Mouse (Mus musculus) hindbrain, embryonic 11.5 days (tissue): ENCODE results near the gene Nktr. TPM values are rescaled to one million over a fixed set of nuclear protein-coding genes. Genes with fewer than 3 reads are reported as not detected.

Experiments used
- ATAC-seq: fragments of 200-750 bp; cut with Nextera tagmentation; 2 replicates; pipeline ENCODE4 v1.8.0; 2017; ENCODE audit warnings: mild to moderate bottlenecking, moderate TSS enrichment, moderate library complexity; ENCODE audit not compliant: low FRiP score
- DNase-seq: peaks from one replicate; pipeline ENCODE4 v3.0.0-alpha.2; 2015; ENCODE audit warnings: low spot score
- H3K27ac ChIP-seq: fragments of 300-500 bp; sonication (generic); 2 replicates; pipeline ENCODE4 v1.5.1; 2014; ENCODE audit warnings: mild to moderate bottlenecking, low read depth, low read length
- H3K27me3 ChIP-seq: fragments of 300-500 bp; sonication (generic); 2 replicates; pipeline ENCODE4 v1.6.1; 2014; ENCODE audit warnings: mild to moderate bottlenecking, low read length, moderate library complexity, mixed read lengths; ENCODE audit not compliant: control insufficient read depth, insufficient read depth
- H3K36me3 ChIP-seq: fragments of 300-500 bp; sonication (generic); 2 replicates; pipeline ENCODE4 v1.6.1; 2014; ENCODE audit warnings: mild to moderate bottlenecking, low read length, moderate library complexity, mixed read lengths; ENCODE audit not compliant: control insufficient read depth, insufficient read depth
- H3K4me1 ChIP-seq: fragments of 300-500 bp; sonication (generic); replicated peaks from 2 replicates; pipeline ENCODE4 v1.6.1; 2014; ENCODE audit warnings: low read length, mixed read lengths; ENCODE audit not compliant: control insufficient read depth, insufficient read depth
- H3K4me2 ChIP-seq: fragments of 300-500 bp; sonication (generic); replicated peaks from 2 replicates; pipeline ENCODE4 v1.6.1; 2014; ENCODE audit warnings: mild to moderate bottlenecking, low read depth, low read length
- H3K4me3 ChIP-seq: fragments of 300-500 bp; sonication (generic); 2 replicates; pipeline ENCODE4 v1.5.1; 2014; ENCODE audit warnings: low read depth, low read length
- H3K9ac ChIP-seq: fragments of 300-500 bp; sonication (generic); 2 replicates; pipeline ENCODE4 v1.6.1; 2014; ENCODE audit warnings: low read depth, low read length
- H3K9me3 ChIP-seq: fragments of 300-500 bp; sonication (generic); 2 replicates; pipeline ENCODE4 v1.6.1; 2016; ENCODE audit warnings: low read length; ENCODE audit not compliant: control insufficient read depth
- whole genome bisulfite sequencing: fragments of 180-500 bp; shearing (Covaris S2); extraction: QIAGEN DNeasy Blood & Tissue Kit; methylation state at CpG from one replicate; pipeline ENCODE4 v1.1.7; 2014; 5-methylcytosine and 5-hydroxymethylcytosine counted together
- polyA plus RNA-seq: library from polyadenylated mRNA; unstranded; fragments of >200 nt; fragmentation: Nextera tagmentation; extraction: Ambion mirVana; gene quantifications from 2 replicates; pipeline ENCODE4 v1.2.1, GENCODE M21; 2014

Nktr gene
- polyA plus RNA-seq, 1 experiment from 2014 or later: 105 TPM

DNA sequence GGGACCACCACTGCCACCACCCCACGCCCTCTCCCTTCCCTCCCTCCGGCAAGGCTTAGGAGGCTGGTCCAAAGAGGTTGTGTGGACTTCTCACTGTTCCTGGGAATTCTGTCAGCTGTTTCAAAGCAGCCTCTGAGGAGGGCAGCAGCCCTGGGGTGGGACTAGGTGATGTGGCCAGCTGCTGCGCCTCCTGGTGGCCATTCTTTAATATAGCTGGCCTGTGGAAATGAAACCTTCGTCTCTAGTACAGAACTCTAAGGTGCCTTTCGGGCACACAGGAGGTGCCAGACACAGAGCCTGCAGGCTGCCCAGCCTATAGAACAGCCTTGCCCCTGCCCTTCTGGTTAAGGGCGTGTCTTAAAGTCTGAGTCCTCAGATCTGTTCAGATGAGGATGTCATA is 39.4 kb upstream of the Nktr start:
- Histone ChIP-seq H3K4me1 (no peaks in the 10 kb centered on the region), H3K4me2 (no peak overlapping the region), H3K27me3 (no peaks in the 10 kb centered on the region), H3K27ac (no peak overlapping the region), H3K36me3 (peaks cover 4% of the 10 kb centered on the region), H3K9me3 (no peaks in the 10 kb centered on the region), H3K9ac (no peak overlapping the region), H3K4me3 (no peak overlapping the region)
- DNase-seq (peak; percentile 81), ATAC-seq (peak; percentile 86)
- 20% methylated on average over 6 of the region's 6 CpGs for WGBS

DNA sequence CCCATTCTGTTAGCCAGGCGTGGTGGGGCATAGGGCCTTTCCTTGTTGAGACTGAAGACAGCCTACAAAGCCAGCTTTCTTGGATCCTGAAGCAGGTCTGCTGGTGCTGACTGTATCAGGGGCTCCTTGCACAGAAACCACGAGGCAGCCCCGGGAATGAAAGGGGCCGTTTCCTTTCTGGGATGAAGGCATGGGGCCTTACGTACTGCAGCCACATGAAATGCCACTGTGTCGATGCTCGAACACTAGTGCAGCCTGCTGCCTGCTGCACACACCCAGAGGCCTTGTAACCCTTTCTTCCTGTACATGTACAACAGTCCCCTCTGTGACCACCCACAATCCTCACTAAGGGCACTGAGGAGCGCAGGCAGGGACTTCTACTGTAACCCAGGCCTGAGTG is 37.8 kb upstream of the Nktr start:
- no peak for DNase-seq
- Histone ChIP-seq H3K36me3 (peaks cover 10% of the 10 kb centered on the region), H3K4me2 (no peak overlapping the region), H3K27me3 (no peaks in the 10 kb centered on the region), H3K9ac (no peak overlapping the region), H3K4me1 (no peaks in the 10 kb centered on the region), H3K9me3 (no peaks in the 10 kb centered on the region), H3K27ac (no peak overlapping the region), H3K4me3 (no peak overlapping the region)
- no peak for ATAC-seq
- 78% methylated on average over 8 of the region's 8 CpGs for WGBS

DNA sequence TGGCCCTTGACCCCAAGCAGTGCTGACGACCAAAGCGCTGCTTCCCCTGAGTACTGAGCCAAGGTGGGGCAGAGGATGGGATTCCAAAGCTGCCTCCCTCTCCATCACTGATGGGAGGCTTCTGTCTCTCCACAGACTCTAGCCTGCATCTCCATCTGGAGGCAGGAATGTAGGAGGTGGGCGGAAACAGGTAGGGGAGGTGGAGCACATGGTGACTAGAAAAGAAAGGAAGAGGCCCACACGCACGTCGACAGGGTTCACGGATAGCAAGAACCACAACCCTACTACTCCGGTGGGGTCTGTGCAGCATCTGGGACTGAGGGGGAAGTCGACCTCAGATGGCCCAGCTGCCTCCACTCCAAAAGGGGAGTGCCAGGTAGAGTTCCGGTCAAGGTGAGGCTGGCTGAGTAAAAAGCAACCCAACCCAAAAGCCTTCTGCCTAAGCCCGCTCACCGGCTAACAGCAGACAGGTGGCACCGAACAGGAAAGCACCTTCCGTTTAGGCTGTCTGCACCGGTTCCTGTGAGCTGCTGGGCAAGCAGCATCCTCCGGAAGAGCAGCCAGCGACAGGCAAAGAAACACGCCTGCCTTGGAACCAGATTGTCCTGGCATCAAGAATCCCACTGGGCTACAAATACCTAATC is 36.8 kb upstream of the Nktr start:
- Histone ChIP-seq H3K9me3 (no peaks in the 10 kb centered on the region), H3K36me3 (peaks cover 10% of the 10 kb centered on the region), H3K4me2 (no peak overlapping the region), H3K27me3 (no peaks in the 10 kb centered on the region), H3K4me1 (no peaks in the 10 kb centered on the region), H3K4me3 (no peak overlapping the region), H3K27ac (no peak overlapping the region), H3K9ac (no peak overlapping the region)
- DNase-seq (no peak), ATAC-seq (no peak)
- WGBS: 79% methylated on average over 18 of the region's 18 CpGs

DNA sequence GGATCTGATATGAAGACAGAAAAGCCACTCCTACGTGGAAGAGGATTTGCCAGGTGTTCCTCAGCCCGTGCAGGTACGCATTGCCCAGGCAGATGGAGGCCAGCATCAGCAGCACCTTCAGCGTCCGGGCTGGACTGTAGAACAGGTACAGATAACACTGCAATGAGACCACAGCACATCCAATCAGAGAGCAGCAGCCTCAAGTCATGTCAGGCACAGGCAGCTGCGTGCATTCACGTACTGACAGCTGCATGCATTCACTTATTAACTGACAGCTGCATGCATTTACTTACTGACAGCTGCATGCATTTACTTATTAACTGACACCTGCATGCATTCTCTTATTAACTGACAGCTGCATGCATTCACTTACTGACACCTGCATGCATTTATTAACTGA is 34.3 kb upstream of the Nktr start:
- Histone ChIP-seq H3K4me1 (no peaks in the 10 kb centered on the region), H3K27ac (no peak overlapping the region), H3K9me3 (no peaks in the 10 kb centered on the region), H3K36me3 (peaks cover 13% of the 10 kb centered on the region), H3K9ac (no peak overlapping the region), H3K4me3 (no peak overlapping the region), H3K27me3 (no peaks in the 10 kb centered on the region), H3K4me2 (no peak overlapping the region)
- no peak for ATAC-seq
- WGBS: 82% methylated on average over 7 of the region's 7 CpGs
- DNase-seq: no peak

DNA sequence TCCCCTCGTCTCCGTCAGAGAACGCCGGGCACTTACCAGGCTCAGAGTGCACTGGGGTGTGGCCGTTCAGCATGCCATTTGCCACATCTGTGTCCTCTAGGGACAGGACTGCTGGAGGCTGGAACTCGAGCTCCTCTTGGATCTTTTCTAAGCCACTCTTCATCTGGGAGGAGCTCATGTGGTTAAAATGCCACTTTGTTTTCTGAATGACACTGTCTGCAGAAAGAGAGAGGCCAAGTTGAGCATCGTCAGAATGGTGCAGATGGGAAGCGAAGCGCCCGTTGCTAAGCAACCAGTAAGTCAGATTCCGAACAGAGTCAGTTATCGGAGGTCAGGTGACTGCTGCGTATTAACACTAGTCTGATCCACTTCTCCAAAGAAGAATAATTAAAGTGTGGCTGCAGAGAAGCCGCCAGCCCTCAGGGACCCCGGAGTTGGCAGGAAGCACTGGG is 28.7 kb upstream of the Nktr start:
- 49% methylated on average over 15 of the region's 15 CpGs for WGBS
- no peaks in the 10 kb centered on the region for H3K9me3 ChIP-seq
- H3K9ac ChIP-seq: no peak overlapping the region
- H3K36me3 ChIP-seq: peaks cover 7% of the 10 kb centered on the region; the same call in 1 of the 2 replicates
- H3K4me3 ChIP-seq: no peak overlapping the region
- ATAC-seq: peak; percentile 89
- no peaks in the 10 kb centered on the region for H3K27me3 ChIP-seq
- peak; percentile 56 for DNase-seq
- peak overlapping the region; percentile 82 for H3K27ac ChIP-seq
- H3K4me2 ChIP-seq: no peak overlapping the region; the same call in 1 of the 2 replicates
- H3K4me1 ChIP-seq: peaks cover 6% of the 10 kb centered on the region; the same call in 1 of the 2 replicates

DNA sequence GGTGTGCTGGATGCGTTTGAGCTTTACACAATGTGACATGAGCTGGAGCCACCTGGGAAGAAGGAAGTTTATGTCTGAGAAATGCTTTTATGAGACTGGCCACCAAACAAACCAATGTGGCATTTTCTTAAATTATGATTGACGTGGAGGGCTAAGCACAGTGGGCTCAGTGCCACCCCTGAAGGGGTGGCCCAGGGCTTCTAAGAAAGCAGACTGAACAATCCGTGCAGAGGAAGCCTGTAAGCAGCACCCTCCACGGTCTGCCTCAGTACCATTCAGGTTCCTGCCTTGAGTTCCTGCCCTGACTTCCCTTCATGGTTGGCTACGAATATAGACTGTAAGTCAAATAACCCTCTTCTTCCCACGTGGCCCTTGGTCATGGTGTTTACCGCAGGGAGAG is 28.2 kb upstream of the Nktr start:
- 91% methylated on average over 7 of the region's 7 CpGs for WGBS
- Histone ChIP-seq H3K9ac (no peak overlapping the region), H3K27ac (peak overlapping the region; percentile 82)

DNA sequence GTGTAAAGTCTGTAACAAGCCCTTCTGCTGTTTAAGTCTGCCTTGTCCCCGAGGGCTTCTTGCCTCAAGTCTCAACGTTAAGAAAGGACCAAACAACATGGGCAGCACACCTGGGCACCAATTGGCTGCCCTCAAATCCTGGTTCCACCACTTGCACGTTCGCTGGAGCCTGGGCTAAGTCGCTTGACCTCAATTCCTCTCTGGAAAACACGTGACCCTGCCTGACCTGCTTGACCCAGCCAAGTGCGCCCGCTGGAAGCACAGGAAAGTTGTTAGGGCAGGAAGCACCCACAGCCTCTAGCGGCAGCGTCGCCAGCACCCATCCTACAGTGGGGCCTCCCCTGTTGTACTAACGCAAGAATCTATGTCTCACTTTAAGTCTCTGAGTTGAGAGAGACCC is 24.2 kb upstream of the Nktr start:
- Histone ChIP-seq H3K27ac (no peak overlapping the region), H3K4me3 (no peak overlapping the region), H3K4me1 (peaks cover 6% of the 10 kb centered on the region; the same call in 1 of the 2 replicates), H3K4me2 (no peak overlapping the region), H3K9me3 (no peaks in the 10 kb centered on the region), H3K36me3 (peaks cover 5% of the 10 kb centered on the region; the same call in 1 of the 2 replicates), H3K9ac (no peak overlapping the region), H3K27me3 (no peaks in the 10 kb centered on the region)
- ATAC-seq: no peak
- WGBS: 76% methylated on average over 12 of the region's 12 CpGs
- no peak for DNase-seq

More for the DNA sequence above, 28.2 kb upstream of the Nktr start:
- H3K4me3 ChIP-seq: no peak overlapping the region
- peak; percentile 43 for ATAC-seq
- no peak for DNase-seq
- H3K4me2 ChIP-seq: no peak overlapping the region
- H3K27me3 ChIP-seq: no peaks in the 10 kb centered on the region
- H3K36me3 ChIP-seq: peaks cover 5% of the 10 kb centered on the region; the same call in 1 of the 2 replicates
- peaks cover 6% of the 10 kb centered on the region; the same call in 1 of the 2 replicates for H3K4me1 ChIP-seq
- no peaks in the 10 kb centered on the region for H3K9me3 ChIP-seq

DNA sequence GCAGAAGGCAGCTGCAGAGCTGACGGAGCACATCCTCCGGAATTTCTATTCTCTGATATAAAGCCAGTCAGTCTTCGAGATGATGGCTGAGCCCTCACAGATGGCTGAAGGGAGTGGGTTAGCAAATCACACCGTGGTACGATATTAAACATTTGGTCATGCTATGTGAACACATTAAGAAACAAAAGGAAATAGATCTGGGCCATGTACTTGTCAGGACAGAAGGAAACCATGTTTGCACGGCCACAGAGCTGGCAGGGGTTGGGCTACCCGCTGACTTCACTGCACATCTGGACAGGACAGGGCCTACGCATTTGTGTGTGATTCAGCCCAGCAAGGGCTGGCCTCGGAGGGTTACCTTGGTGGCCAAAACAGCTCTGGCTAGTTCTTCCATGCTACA is 22.3 kb upstream of the Nktr start:
- no peak overlapping the region for H3K4me2 ChIP-seq
- no peaks in the 10 kb centered on the region for H3K4me1 ChIP-seq
- no peak overlapping the region for H3K27ac ChIP-seq
- no peak overlapping the region for H3K4me3 ChIP-seq
- 93% methylated on average over 9 of the region's 9 CpGs for WGBS
- H3K9me3 ChIP-seq: no peaks in the 10 kb centered on the region
- no peak overlapping the region for H3K9ac ChIP-seq
- H3K36me3 ChIP-seq: peaks cover 5% of the 10 kb centered on the region; the same call in 1 of the 2 replicates
- H3K27me3 ChIP-seq: no peaks in the 10 kb centered on the region
- DNase-seq: no peak
- no peak for ATAC-seq
